Mouse (Mus musculus) frontal cortex, postnatal 14 days (tissue): ENCODE data around the gene Ttll7.

Source experiments
- DNase-seq, 2 experiments: peaks; one replicate each; pipeline ENCODE4 v3.0.0; 2022; ENCODE audit warnings: low spot score in 2 of 2

The Ttll7 gene

GRCm38 (mm10) chr3:146851966-146852891, at the start of gene Ttll7:
Gene Ttll7, plus strand, starts transcription at chr3:146852367.
- DNase-seq = peak; percentile 70 to 77

- peak in 1 of 2 experiments; percentile 6 for DNase-seq
Measured at GRCm38 (mm10) chr3:146812041-146812878, 39.9 kb upstream of the Ttll7 start.

- DNase-seq = peak; percentile 83 to 84
Measured at GRCm38 (mm10) chr3:146812901-146813393, 39.2 kb upstream of the Ttll7 start, which contains the start of gene Prkacb. Gene Prkacb, minus strand, starts transcription at chr3:146812990.

GRCm38 (mm10) chr3:146813624-146814023, 38.5 kb upstream of the Ttll7 start:
- no peak for DNase-seq

DNA sequence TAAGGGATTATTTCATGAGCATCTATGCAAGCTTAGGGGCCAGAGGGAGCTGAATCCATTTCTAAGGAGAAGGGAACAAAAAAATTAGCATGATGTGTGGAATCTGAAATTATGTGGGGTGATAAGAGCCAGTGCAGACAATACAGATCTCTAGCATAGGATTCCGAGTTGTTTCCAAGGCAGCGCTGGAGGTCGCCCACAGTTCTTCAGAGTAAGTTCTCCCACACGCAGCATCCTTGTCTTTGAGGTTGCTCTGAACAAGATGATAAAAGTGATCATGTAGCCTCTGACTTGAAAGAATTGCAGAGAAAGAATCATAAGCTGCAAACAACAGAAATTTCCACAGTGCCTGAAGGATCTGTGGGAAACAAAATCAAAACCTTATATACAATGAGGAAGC, 31.4 kb upstream of the Ttll7 start:
- DNase-seq = no peak

DNA sequence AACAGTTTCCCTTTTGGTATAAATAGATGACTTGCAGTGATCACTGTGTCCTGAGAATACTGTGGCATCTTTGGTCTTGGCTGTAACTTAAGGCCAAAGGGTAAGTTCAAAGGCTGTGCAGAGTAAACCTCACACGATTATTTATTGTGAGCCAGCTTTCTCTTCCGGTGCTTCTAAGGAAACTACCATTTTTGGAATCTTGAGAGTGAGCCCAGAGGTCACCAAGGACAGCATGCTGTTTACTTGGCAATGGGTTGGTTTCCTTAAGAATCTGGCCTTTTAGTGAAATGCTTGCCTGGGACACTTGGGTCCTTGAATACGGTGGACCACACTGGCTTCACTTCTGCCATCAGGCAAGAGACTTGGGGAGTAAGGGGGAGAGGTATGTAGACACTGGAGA, 9.4 kb upstream of the Ttll7 start:
- DNase-seq = no peak

DNA sequence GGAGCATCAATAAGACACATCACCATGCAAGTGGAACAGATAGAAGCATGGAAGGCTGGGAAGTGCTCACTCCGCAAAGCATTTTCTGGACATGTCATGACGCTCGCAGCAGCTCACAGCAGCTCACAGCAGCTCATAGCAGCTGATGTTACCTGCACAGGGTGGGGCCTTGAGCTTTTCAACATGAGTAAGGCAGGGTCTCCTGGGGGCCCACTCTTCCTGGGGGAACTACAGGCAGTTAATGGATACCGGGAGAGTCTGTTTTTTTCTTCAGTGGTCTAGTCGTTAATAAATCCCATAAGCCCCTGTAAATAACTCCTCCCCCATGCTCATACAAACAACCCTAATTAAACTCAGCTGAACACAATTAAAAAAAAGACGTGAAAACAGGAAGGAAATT, 8.7 kb upstream of the Ttll7 start:
- no peak for DNase-seq

DNA sequence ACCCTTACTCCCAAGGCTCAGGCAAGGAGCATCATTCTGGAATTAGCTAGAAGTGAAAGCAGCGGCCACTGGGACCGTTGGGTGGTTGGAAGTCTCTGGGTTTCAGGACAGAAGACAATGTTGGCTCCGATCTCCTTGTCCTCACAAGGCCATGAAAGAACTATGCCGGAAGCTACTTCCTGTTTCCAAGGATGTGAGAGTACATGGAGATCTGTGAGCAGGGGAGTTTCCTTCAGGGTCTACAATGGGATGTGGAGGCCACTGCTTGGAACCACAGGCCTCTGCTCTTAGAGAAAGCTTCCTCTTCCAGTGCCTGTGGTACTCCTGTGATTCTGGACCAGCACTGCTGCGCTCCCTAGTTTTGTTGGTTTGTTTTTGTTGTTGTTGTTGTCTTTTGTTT, 5.9 kb upstream of the Ttll7 start:
- DNase-seq = no peak

DNA sequence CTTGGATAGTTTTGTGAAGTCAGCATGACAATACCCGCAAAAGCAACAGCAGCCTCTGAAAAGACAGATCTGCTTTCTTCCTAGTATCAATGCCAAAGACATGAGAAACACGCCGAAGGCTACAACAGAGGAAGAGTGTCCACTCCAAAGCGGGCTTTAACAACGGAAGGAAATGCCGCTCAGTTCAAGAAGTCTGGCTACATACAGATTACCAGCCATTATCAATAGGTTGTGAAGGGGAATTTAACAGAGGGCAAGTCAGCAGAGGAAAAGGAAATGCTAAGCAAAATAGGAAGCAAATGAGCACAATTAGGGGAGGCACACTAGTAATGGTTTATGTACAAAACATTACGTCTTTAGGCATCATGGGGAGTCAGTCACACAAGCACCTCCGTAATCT, 4.1 kb upstream of the Ttll7 start:
- DNase-seq = no peak

DNA sequence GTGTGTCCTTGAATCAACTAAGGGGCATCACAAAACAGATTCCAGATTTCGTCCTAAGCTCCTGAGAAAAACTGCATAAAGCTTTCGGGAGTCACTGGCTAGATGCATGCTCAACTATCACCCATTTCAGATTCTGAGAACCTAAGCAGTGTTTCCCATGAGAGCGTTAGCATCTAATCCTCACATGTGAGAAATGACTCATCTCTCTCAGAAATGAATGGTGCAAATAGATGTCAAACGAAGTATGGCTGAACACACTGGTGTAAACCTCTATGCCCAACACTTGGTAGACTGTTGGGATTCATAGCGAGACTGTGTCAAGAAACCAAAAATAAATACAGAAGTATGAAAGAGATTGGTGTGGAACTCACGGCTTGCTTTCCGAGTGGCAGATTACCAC, 2.8 kb upstream of the Ttll7 start:
- DNase-seq = no peak

DNA sequence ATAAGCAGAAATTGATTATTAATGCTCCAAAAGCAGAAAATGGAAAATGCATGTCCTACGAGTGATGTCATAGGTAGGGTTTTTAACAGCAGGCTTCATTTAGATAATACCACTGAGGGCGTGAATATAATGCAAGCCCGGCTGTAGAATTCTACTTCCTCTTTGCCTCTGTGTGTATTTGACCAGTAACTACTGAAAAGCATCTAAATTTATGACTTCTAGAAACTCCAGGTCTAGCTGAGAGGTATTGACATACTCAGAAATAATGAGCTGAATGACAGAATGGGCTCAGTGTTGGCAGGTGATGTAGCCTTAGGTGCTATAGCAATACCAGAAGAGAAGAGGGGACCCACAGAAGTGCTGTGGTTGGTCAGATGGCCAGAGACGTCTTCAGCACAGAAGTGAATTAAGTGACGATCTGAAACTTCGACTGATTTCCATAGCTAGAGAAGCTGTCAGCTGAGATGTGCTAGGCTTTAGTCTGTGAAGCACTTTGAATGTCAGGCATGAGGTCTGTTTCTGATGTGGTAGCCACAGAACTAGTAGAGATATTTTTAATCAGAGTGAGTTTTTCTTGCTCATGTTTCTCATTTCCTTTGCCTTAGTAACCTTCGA, 2.4 kb downstream of the Ttll7 start:
- DNase-seq = no peak

- no peak for DNase-seq
Measured at GRCm38 (mm10) chr3:146857373-146857772, 5.2 kb downstream of the Ttll7 start.

DNA sequence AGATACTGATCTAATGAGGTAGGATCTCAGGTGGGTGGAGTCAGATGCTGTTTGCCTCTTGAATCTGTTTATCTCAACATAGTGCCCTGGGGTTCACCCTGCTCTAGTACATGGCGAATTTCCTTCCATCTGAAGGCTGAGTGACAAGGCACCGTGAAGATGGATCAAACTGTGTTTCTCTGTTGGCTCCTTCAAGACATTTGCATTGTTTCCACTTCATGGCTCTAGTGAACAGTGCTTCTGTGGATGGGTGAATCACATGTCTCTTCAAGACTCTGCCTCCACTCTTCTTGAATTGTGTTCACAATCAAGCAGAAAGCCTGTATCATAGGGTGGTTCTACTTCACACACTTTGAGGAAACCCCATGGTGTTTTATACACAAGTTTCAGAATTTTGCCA, 8.1 kb downstream of the Ttll7 start:
- no peak for DNase-seq

DNA sequence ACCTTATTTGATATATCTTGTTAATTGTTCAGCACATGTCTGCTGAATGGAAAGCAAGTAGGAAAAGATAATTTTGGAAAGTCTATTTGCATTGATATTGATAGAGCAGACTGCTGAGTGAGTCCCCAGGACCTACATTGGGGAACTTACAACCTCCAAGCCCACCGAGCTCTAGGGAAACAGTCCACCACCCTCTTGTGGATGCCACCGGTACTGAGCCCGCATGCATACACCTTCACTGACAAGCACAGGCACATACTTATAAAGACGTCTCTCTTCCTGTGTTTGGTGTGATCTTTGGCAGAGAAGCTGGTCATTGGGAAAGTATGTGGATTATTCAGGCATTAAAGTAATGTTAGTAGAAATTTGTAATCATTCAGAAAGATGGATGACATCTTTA, 14.4 kb downstream of the Ttll7 start:
- no peak for DNase-seq

GRCm38 (mm10) chr3:146871954-146872353, 19.8 kb downstream of the Ttll7 start:
- DNase-seq = no peak

DNA sequence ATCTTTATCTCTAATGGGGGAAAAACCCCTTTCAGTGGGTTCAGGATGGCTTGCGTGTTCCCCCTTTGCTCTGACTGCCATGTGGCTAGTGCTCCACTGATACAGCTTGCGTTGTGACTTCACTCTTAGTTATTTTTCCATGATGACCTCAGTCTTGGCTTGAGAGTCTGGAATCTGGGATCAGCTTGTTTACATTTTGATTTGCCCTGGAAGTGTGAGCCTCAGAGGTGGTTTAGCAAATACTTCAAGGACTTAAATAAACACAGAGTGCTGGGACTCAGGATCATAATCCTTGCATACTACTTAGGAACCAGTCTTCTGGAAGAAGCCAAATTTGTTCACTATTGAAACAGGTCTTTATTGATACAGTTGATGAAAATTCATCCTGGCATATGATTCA, 23.8 kb downstream of the Ttll7 start:
- DNase-seq = no peak

DNA sequence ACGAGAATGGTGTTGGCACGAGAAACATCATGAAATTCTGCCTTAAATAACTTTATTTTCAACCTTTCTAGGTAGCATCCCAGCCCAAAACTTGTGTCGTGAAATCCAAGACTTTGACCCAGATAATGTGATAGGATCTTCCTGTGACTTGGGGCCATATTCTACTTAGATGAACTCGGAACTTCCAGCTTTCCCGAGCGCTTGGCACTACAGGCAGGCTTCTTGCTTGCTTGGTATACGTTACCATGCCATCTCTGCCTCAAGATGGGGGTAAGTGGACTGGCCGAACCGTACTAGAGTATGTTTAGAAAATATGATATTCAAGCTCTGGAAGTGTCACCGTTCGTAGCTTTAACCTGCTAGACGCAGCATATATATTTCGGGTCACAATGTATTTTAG, 41.8 kb downstream of the Ttll7 start:
- DNase-seq = no peak

GRCm38 (mm10) chr3:146896581-146896980, 44.4 kb downstream of the Ttll7 start:
- no peak for DNase-seq

DNA sequence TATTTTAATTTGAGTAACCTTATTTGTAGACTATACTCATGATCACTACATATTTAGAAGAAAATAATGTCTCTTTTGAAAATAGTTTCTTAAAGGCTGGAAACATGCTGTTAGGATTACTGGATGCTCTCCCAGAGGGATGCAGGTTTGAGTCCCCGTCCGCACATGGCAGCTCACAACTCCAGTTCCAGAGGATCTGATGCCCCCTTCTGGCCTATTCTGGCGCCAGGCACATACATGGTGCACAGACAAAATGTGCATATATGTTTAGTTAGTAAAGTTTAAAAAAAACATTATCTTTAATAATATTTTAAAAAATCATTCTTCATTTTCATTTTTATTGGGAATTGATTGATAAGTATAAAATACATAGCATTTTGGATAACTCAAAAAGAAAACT, 47.9 kb downstream of the Ttll7 start:
- no peak for DNase-seq

- DNase-seq = no peak
Measured at GRCm38 (mm10) chr3:146901729-146902128, 49.6 kb downstream of the Ttll7 start.

DNA sequence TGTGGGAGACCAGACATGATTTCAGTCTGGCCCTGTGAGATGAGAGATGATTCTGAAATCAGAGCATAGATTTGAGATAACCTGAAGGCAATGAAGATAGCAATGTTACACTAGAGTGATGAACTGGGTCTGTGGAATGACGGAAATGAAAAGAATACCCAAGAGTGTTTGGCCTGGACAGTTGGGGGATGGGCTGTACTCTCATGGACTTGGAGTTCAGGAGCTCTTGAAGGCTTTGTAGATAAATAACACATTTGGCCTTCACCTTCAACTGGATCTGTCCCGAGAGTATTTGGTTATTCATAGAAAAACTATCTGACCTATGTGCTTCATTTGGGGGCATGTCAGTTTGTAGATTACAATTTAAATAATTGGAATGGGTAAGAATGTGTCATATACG, 53.4 kb downstream of the Ttll7 start:
- no peak for DNase-seq

GRCm38 (mm10) chr3:146908922-146909321, 56.8 kb downstream of the Ttll7 start:
- no peak for DNase-seq
